In genomic region chr2:61814548-61815473, GRCm38 (mm10) we compare ENCODE assay signal across 7 mouse cellular contexts. TPM values are rescaled to one million over a fixed set of nuclear protein-coding genes. Genes with fewer than 3 reads are reported as not detected.
DNase-seq lines count a peak whose midpoint lies in the region; ATAC-seq and TF ChIP-seq lines count a peak whose summit lies in the region.

No protein-coding gene starts in this region.

- no peaks in the 10 kb centered on the region; the same call in 1 of the 2 replicates for H3K4me1 ChIP-seq in liver, adult 2 months (ENCODE audit: control insufficient read depth, insufficient read depth, low read length)
- peaks cover 30% of the 10 kb centered on the region for H3K4me1 ChIP-seq in forebrain, embryonic 15.5 days
- H3K4me1 ChIP-seq in kidney, postnatal 0 days (replicated peaks; ENCODE audit: insufficient read depth, low read length) = peaks cover 21% of the 10 kb centered on the region
- H3K4me1 ChIP-seq in midbrain, embryonic 15.5 days = peaks cover 27% of the 10 kb centered on the region

- TF ChIP-seq POLR2A in liver, adult 2 months (IDR thresholded peaks at IDR 0.05; ENCODE audit: extremely low read depth, insufficient read depth, low read length) = no peak

- H3K4me3 ChIP-seq in liver, adult 2 months (ENCODE audit: insufficient read depth, low read depth, low read length) = peak overlapping the region; percentile 21; the same call in 1 of the 2 replicates
- peak overlapping the region; percentile 50 for H3K4me3 ChIP-seq in forebrain, embryonic 15.5 days
- H3K4me3 ChIP-seq in kidney, postnatal 0 days (replicated peaks; ENCODE audit: low read depth, low read length) = peak overlapping the region; percentile 28
- peak overlapping the region; percentile 51 for H3K4me3 ChIP-seq in midbrain, embryonic 15.5 days

- H3K9ac ChIP-seq in liver, adult 2 months (ENCODE audit: low read depth, low read length) = no peak overlapping the region
- H3K9ac ChIP-seq in forebrain, embryonic 15.5 days (replicated peaks) = peak overlapping the region; percentile 65
- H3K9ac ChIP-seq in kidney, postnatal 0 days (ENCODE audit: low read depth, low read length) = peak overlapping the region; percentile 19; the same call in 1 of the 2 replicates
- H3K9ac ChIP-seq in midbrain, embryonic 15.5 days = peak overlapping the region; percentile 59

- no peaks in the 10 kb centered on the region for H3K79me2 ChIP-seq in liver, adult 2 months (ENCODE audit: control insufficient read depth, insufficient read depth, low read length)

- no peak for DNase-seq in liver, adult 2 months (ENCODE audit: extremely low read depth, low read depth, low spot score)
- DNase-seq in liver = no peak
- DNase-seq in cerebellum, postnatal 10 days = peak; percentile 78 to 83
- peak; percentile 59 for DNase-seq in kidney, postnatal 0 days (ENCODE audit: low spot score)
- DNase-seq in yolk sac, embryonic 10.5 days (ENCODE audit: low spot score) = peak; percentile 35

- peaks cover 37% of the 10 kb centered on the region for H3K27me3 ChIP-seq in liver, adult 2 months (ENCODE audit: control insufficient read depth, insufficient read depth, low read length)
- H3K27me3 ChIP-seq in forebrain, embryonic 15.5 days = peaks cover 16% of the 10 kb centered on the region
- H3K27me3 ChIP-seq in kidney, postnatal 0 days (ENCODE audit: insufficient read depth, low read length) = peaks cover 60% of the 10 kb centered on the region
- peaks cover 39% of the 10 kb centered on the region for H3K27me3 ChIP-seq in midbrain, embryonic 15.5 days (replicated peaks)

- ATAC-seq in forebrain, embryonic 15.5 days (replicated peaks) = peak; percentile 87
- ATAC-seq in kidney, postnatal 0 days (replicated peaks; ENCODE audit: low FRiP score, low read depth) = peak; percentile 55; the same call in 1 of the 2 replicates
- ATAC-seq in midbrain, embryonic 15.5 days (replicated peaks) = peak; percentile 87

- H3K4me2 ChIP-seq in forebrain, embryonic 15.5 days (replicated peaks) = peak overlapping the region; percentile 89
- peak overlapping the region; percentile 53 for H3K4me2 ChIP-seq in kidney, postnatal 0 days (ENCODE audit: low read length)
- peak overlapping the region; percentile 93 for H3K4me2 ChIP-seq in midbrain, embryonic 15.5 days

- H3K36me3 ChIP-seq in liver, adult 2 months (ENCODE audit: control insufficient read depth, insufficient read depth, low read length) = no peaks in the 10 kb centered on the region
- H3K36me3 ChIP-seq in forebrain, embryonic 15.5 days = no peaks in the 10 kb centered on the region
- no peaks in the 10 kb centered on the region for H3K36me3 ChIP-seq in kidney, postnatal 0 days (ENCODE audit: insufficient read depth, low read length)
- no peaks in the 10 kb centered on the region for H3K36me3 ChIP-seq in midbrain, embryonic 15.5 days (replicated peaks)

- TF ChIP-seq CTCF in liver, adult 2 months (IDR thresholded peaks at IDR 0.05; ENCODE audit: low read depth, low read length) = peak; percentile 34; the same call in 1 of the 2 replicates
- TF ChIP-seq CTCF in kidney, postnatal 0 days (IDR thresholded peaks at IDR 0.05; ENCODE audit: low read depth) = peak; percentile 62

- 7% methylated on average over 42 of the region's 50 CpGs for WGBS in liver, adult 2 months
- 4% methylated on average over 33 of the region's 50 CpGs for WGBS in forebrain, embryonic 15.5 days
- WGBS in kidney, postnatal 0 days = 3% methylated on average over 43 of the region's 50 CpGs
- 2% methylated on average over 48 of the region's 50 CpGs for WGBS in midbrain, embryonic 15.5 days

- no peaks in the 10 kb centered on the region for H3K9me3 ChIP-seq in forebrain, embryonic 15.5 days
- H3K9me3 ChIP-seq in kidney, postnatal 0 days (replicated peaks; ENCODE audit: low read length) = no peaks in the 10 kb centered on the region
- no peaks in the 10 kb centered on the region for H3K9me3 ChIP-seq in midbrain, embryonic 15.5 days

- no peak overlapping the region for H3K27ac ChIP-seq in liver, adult 2 months (replicated peaks; ENCODE audit: insufficient read depth, low read depth, low read length)
- H3K27ac ChIP-seq in forebrain, embryonic 15.5 days (replicated peaks) = peak overlapping the region; percentile 92
- H3K27ac ChIP-seq in kidney, postnatal 0 days = no peak overlapping the region
- H3K27ac ChIP-seq in midbrain, embryonic 15.5 days = peak overlapping the region; percentile 88

RNA-seq across cellular contexts. Expression of gene Tbr1, which starts 12.1 kb away (rescaled TPM):
- not detected in 2 replicates for total RNA-seq in liver, adult 2 months (2014; rRNA removed)
- polyA plus RNA-seq in liver, adult 2 months (2012; rRNA removed) = not detected in 2 replicates
- 60.8 and 61.6 TPM in 2 replicates for polyA plus RNA-seq in forebrain, embryonic 15.5 days (2015; fragmentation: Nextera tagmentation; extraction: Ambion mirVana)
- 0.04 TPM in 1 of 2 replicates, not detected in the other for polyA plus RNA-seq in kidney, postnatal 0 days (2015; fragmentation: Nextera tagmentation; extraction: Ambion mirVana)
- 2.8 and 3.7 TPM in 2 replicates for polyA plus RNA-seq in midbrain, embryonic 15.5 days (2015; fragmentation: Nextera tagmentation; extraction: Ambion mirVana)

Comparison
In these comparisons a context has a peak if more than half of its experiments do, and no peak if none do; other contexts are left out.
1. DNase-seq: peak in cerebellum, postnatal 10 days (2 of 2), kidney, postnatal 0 days (single experiment) and yolk sac, embryonic 10.5 days (single experiment); none in liver, adult 2 months (single experiment) and liver (single experiment).
2. H3K27ac ChIP-seq: peak in forebrain, embryonic 15.5 days (single experiment) and midbrain, embryonic 15.5 days (single experiment); none in liver, adult 2 months (single experiment) and kidney, postnatal 0 days (single experiment).
3. RNA of gene Tbr1, which starts 12.1 kb away (polyA plus RNA-seq): 60.8 to 61.6 TPM in forebrain, embryonic 15.5 days; 2.8 to 3.7 TPM in midbrain, embryonic 15.5 days, 0.04 TPM in kidney, postnatal 0 days and not detected in liver, adult 2 months; every median in the first group is over 10 times any median in the second.
4. Peak in every context shown above with its lines, with median percentiles within 50 percentile points of each other: H3K4me3 ChIP-seq, ATAC-seq and H3K4me2 ChIP-seq.